Mouse (Mus musculus) neural tube, embryonic 11.5 days (tissue): ENCODE data around the gene Ifit2. TPM values are rescaled to one million over a fixed set of nuclear protein-coding genes. Genes with fewer than 3 reads are reported as not detected.

ENCODE experiments used
- ATAC-seq: fragments of 200-750 bp; cut with Nextera tagmentation; 2 replicates; pipeline ENCODE4 v1.8.0; 2017; ENCODE audit warnings: moderate number of reproducible peaks, mild to moderate bottlenecking, moderate TSS enrichment, moderate library complexity; ENCODE audit not compliant: insufficient read depth, low FRiP score, low TSS enrichment
- DNase-seq: peaks from one replicate; pipeline ENCODE4 v3.0.0-alpha.2; 2015; ENCODE audit warnings: low spot score
- H3K27ac ChIP-seq: fragments of 300-500 bp; sonication (generic); 2 replicates; pipeline ENCODE4 v1.5.1; 2014; ENCODE audit warnings: low read depth, mild to moderate bottlenecking, low read length
- H3K27me3 ChIP-seq: fragments of 300-500 bp; sonication (generic); 2 replicates; pipeline ENCODE4 v1.6.1; 2014; ENCODE audit warnings: mild to moderate bottlenecking, low read length, mixed read lengths; ENCODE audit not compliant: control insufficient read depth, insufficient read depth
- H3K36me3 ChIP-seq: fragments of 300-500 bp; sonication (generic); 2 replicates; pipeline ENCODE4 v1.6.1; 2014; ENCODE audit warnings: mild to moderate bottlenecking, low read length, moderate library complexity, mixed read lengths; ENCODE audit not compliant: control insufficient read depth, insufficient read depth
- H3K4me1 ChIP-seq: fragments of 300-500 bp; sonication (generic); 2 replicates; pipeline ENCODE4 v1.6.1; 2014; ENCODE audit warnings: low read length, mixed read lengths; ENCODE audit not compliant: control insufficient read depth, insufficient read depth
- H3K4me2 ChIP-seq: fragments of 300-500 bp; sonication (generic); 2 replicates; pipeline ENCODE4 v1.6.1; 2014; ENCODE audit warnings: low read depth, mild to moderate bottlenecking, moderate library complexity
- H3K4me3 ChIP-seq: fragments of 300-500 bp; sonication (generic); 2 replicates; pipeline ENCODE4 v1.5.1; 2014; ENCODE audit warnings: low read depth, low read length
- H3K9ac ChIP-seq: fragments of 300-500 bp; sonication (generic); 2 replicates; pipeline ENCODE4 v1.6.1; 2014; ENCODE audit warnings: mild to moderate bottlenecking, low read length
- H3K9me3 ChIP-seq: fragments of 300-500 bp; sonication (generic); 2 replicates; pipeline ENCODE4 v1.6.1; 2016; ENCODE audit warnings: low read length; ENCODE audit not compliant: control insufficient read depth
- whole genome bisulfite sequencing: fragments of 180-500 bp; shearing (Covaris S2); extraction: QIAGEN DNeasy Blood & Tissue Kit; methylation state at CpG from one replicate; pipeline ENCODE4 v1.1.7; 2014; 5-methylcytosine and 5-hydroxymethylcytosine counted together
- polyA plus RNA-seq: library from polyadenylated mRNA; unstranded; fragments of >200 nt; fragmentation: Nextera tagmentation; extraction: Ambion mirVana; gene quantifications from 2 replicates; pipeline ENCODE4 v1.2.1, GENCODE M21; 2014

The Ifit2 gene
- polyA plus RNA-seq, 1 experiment from 2014 or later = 4.8 TPM

DNA sequence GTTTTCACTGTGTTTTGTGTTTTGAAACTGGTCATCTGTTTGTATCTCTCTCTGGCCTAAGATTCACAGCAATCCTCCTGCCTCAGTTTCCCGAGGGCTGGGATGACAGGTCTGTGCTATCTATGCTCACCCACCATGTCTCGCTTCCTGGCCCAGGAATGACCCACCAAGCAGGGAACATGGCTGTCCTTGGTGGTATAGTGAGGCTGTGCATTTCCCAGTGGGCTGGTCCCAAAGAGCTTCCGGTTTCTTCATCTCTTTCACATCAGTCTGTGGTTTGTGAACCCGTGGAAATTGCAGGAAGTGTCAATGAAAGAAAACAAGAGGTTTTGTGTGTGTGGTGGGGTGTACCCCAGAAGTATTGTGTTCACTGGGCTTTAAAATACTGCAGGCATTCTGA is 74.2 kb downstream of the Ifit2 start:
- no peaks in the 10 kb centered on the region for H3K27me3 ChIP-seq
- WGBS = 82% methylated on average over 4 of the region's 4 CpGs

More for the DNA sequence above, 74.2 kb downstream of the Ifit2 start:
- Histone ChIP-seq H3K36me3 (no peaks in the 10 kb centered on the region), H3K4me2 (no peak overlapping the region), H3K9me3 (no peaks in the 10 kb centered on the region), H3K27ac (no peak overlapping the region), H3K9ac (no peak overlapping the region), H3K4me1 (no peaks in the 10 kb centered on the region), H3K4me3 (no peak overlapping the region)
- ATAC-seq = no peak
- no peak for DNase-seq

Other genes starting within 250 kb of the Ifit2 start
- gene Ch25h, start 75.5 kb upstream of the Ifit2 start, polyA plus RNA-seq = 2.0 and 3.1 TPM in 2 replicates
- gene Lipa, start 23.2 kb upstream of the Ifit2 start, polyA plus RNA-seq = 26.5 and 27.5 TPM in 2 replicates
- 0.30 and 0.34 TPM in 2 replicates for gene Ifit3, start 32.8 kb downstream of the Ifit2 start, polyA plus RNA-seq
- 0.11 and 0.22 TPM in 2 replicates for gene Ifit1bl1, start 51.3 kb downstream of the Ifit2 start, polyA plus RNA-seq
- not detected in 2 replicates for gene Ifit3b, start 57.3 kb downstream of the Ifit2 start, polyA plus RNA-seq
- gene Ifit1bl2, start 90.0 kb downstream of the Ifit2 start, polyA plus RNA-seq = 0.11 TPM in 1 of 2 replicates, not detected in the other
- 0.11 TPM in 1 of 2 replicates, not detected in the other for gene Ifit1, start 90.2 kb downstream of the Ifit2 start, polyA plus RNA-seq
- 1.3 and 2.0 TPM in 2 replicates for gene Slc16a12, start 196.6 kb downstream of the Ifit2 start, polyA plus RNA-seq